In the genomic region with DNA sequence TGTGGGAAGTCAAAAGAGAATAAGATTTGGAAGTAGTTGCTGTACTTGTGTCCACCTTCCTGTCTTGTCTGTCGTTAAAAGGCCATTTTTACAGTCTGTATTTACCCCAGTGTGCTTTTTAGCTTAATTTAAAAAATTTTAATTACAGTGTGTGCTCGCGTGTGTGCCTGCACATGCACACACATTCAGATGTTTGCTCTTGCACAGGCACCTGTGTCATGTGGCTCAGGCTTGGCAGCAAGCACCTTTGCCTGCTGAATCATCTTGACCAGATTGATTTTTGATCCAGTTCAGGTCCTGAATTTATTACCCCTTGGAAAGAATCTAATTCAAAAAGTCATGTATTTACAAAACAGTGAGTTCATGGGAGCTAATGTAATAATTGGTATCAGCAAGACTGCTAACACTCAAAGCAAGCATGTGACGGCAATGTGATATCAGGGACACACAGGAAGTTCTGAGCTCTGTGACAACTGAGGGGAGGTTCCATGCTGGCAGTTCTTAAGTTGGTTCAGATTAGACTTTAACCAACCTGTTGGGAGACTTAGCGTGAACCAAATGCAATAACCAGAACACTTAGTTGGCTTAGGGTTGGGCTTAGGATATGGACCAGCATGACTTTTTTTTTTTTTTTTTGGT, we compare ENCODE assay signal across 14 mouse cellular contexts. TPM values are rescaled to one million over a fixed set of nuclear protein-coding genes. Genes with fewer than 3 reads are reported as not detected.
DNase-seq lines count a peak whose midpoint lies in the region; ATAC-seq and TF ChIP-seq lines count a peak whose summit lies in the region.
"Had no signal": no experiment of that assay in that cellular context is flagged by ENCODE, and none has a peak within 500 bp of the region (broad histone marks: within the 10 kb centered on the region; RNA-seq: fewer than 3 reads in every experiment).

No protein-coding gene starts in this region.

- H3K79me2 ChIP-seq in liver, adult 2 months (ENCODE audit: control insufficient read depth, insufficient read depth, low read length), result peaks cover 24% of the 10 kb centered on the region

- no peak for ATAC-seq in kidney, embryonic 16.5 days (ENCODE audit: low FRiP score, low TSS enrichment)
- no peak for ATAC-seq in hindbrain, embryonic 13.5 days (ENCODE audit: low FRiP score)
- ATAC-seq: forebrain, embryonic 14.5 days had no signal

- peak; percentile 64 for DNase-seq in kidney, adult 9 months
- peak; percentile 97 for DNase-seq in liver, adult 2 months (ENCODE audit: extremely low read depth, low read depth, low spot score)
- DNase-seq in splenic B cell, adult 2 months (ENCODE audit: low read depth, low spot score), result peak; percentile 50
- no peak for DNase-seq in thymus, adult 18-20 months
- DNase-seq in spleen, postnatal 14 days (ENCODE audit: low spot score in 2 of 2), result no peak
- DNase-seq: cerebellum, adult 18-20 months; heart, postnatal 4 days had no signal

- no peak overlapping the region for H3K4me3 ChIP-seq in kidney, embryonic 16.5 days (ENCODE audit: low read length)
- no peak overlapping the region for H3K4me3 ChIP-seq in bone marrow macrophage, adult 2 months (ENCODE audit: insufficient read depth, low read length)
- H3K4me3 ChIP-seq in liver, adult 2 months (ENCODE audit: insufficient read depth, low read depth, low read length), result no peak overlapping the region
- H3K4me3 ChIP-seq in hindbrain, embryonic 13.5 days, result no peak overlapping the region
- H3K4me3 ChIP-seq: embryonic facial prominence, embryonic 12.5 days; midbrain, embryonic 10.5 days; neural tube, embryonic 15.5 days had no signal

- TF ChIP-seq CTCF in bone marrow macrophage, adult 2 months (IDR thresholded peaks at IDR 0.05; ENCODE audit: low read depth, low read length), result no peak
- TF ChIP-seq CTCF in liver, adult 2 months (IDR thresholded peaks at IDR 0.05; ENCODE audit: low read depth, low read length), result no peak

- no peak for TF ChIP-seq POLR2A in bone marrow macrophage, adult 2 months (IDR thresholded peaks at IDR 0.05; ENCODE audit: borderline replicate concordance, low read depth, low read length)
- no peak for TF ChIP-seq POLR2A in liver, adult 2 months (IDR thresholded peaks at IDR 0.05; ENCODE audit: extremely low read depth, insufficient read depth, low read length)

- H3K4me1 ChIP-seq in kidney, embryonic 16.5 days (ENCODE audit: insufficient read depth, low read length), result peaks cover 17% of the 10 kb centered on the region
- peaks cover 25% of the 10 kb centered on the region for H3K4me1 ChIP-seq in bone marrow macrophage, adult 2 months (ENCODE audit: control insufficient read depth, insufficient read depth, low read length)
- peaks cover 29% of the 10 kb centered on the region for H3K4me1 ChIP-seq in liver, adult 2 months (ENCODE audit: control insufficient read depth, insufficient read depth, low read length)
- H3K4me1 ChIP-seq in hindbrain, embryonic 13.5 days (replicated peaks), result peaks cover 29% of the 10 kb centered on the region

- H3K27ac ChIP-seq in kidney, embryonic 16.5 days (ENCODE audit: low read length), result no peak overlapping the region; the same call in 1 of the 2 replicates
- H3K27ac ChIP-seq in bone marrow macrophage, adult 2 months (ENCODE audit: insufficient read depth, low read depth, low read length), result peak overlapping the region; percentile 38; the same call in 1 of the 2 replicates
- peak overlapping the region; percentile 64 for H3K27ac ChIP-seq in liver, adult 2 months (replicated peaks; ENCODE audit: insufficient read depth, low read depth, low read length)
- H3K27ac ChIP-seq in hindbrain, embryonic 13.5 days, result no peak overlapping the region
- H3K27ac ChIP-seq: embryonic facial prominence, embryonic 12.5 days; midbrain, embryonic 10.5 days; neural tube, embryonic 15.5 days had no signal

- no peaks in the 10 kb centered on the region for H3K27me3 ChIP-seq in kidney, embryonic 16.5 days (ENCODE audit: insufficient read depth, low read length)
- H3K27me3 ChIP-seq in liver, adult 2 months (ENCODE audit: control insufficient read depth, insufficient read depth, low read length), result no peaks in the 10 kb centered on the region
- no peaks in the 10 kb centered on the region for H3K27me3 ChIP-seq in splenic B cell, adult 2 months (ENCODE audit: control insufficient read depth, insufficient read depth, low read length, poor library complexity, severe bottlenecking)
- no peaks in the 10 kb centered on the region for H3K27me3 ChIP-seq in hindbrain, embryonic 13.5 days
- H3K27me3 ChIP-seq: embryonic facial prominence, embryonic 12.5 days; neural tube, embryonic 15.5 days had no signal

- H3K9me3 ChIP-seq in kidney, embryonic 16.5 days (ENCODE audit: low read length), result no peaks in the 10 kb centered on the region
- no peaks in the 10 kb centered on the region for H3K9me3 ChIP-seq in hindbrain, embryonic 13.5 days
- H3K9me3 ChIP-seq: embryonic facial prominence, embryonic 12.5 days; midbrain, embryonic 10.5 days; neural tube, embryonic 15.5 days had no signal

- no peak overlapping the region for H3K4me2 ChIP-seq in kidney, embryonic 16.5 days (replicated peaks; ENCODE audit: low read depth, low read length)
- H3K4me2 ChIP-seq in hindbrain, embryonic 13.5 days, result no peak overlapping the region
- H3K4me2 ChIP-seq: embryonic facial prominence, embryonic 12.5 days; neural tube, embryonic 15.5 days had no signal

- WGBS in kidney, embryonic 16.5 days, result 78% methylated on average over 5 of the region's 5 CpGs
- 13% methylated on average over 5 of the region's 5 CpGs for WGBS in liver, adult 2 months
- WGBS in hindbrain, embryonic 13.5 days, result 94% methylated on average over 5 of the region's 5 CpGs

- H3K36me3 ChIP-seq in kidney, embryonic 16.5 days (ENCODE audit: insufficient read depth, low read length), result peaks cover 28% of the 10 kb centered on the region
- H3K36me3 ChIP-seq in liver, adult 2 months (ENCODE audit: control insufficient read depth, insufficient read depth, low read length), result peaks cover 25% of the 10 kb centered on the region
- no peaks in the 10 kb centered on the region for H3K36me3 ChIP-seq in splenic B cell, adult 2 months (ENCODE audit: control insufficient read depth, insufficient read depth, low read length, poor library complexity, severe bottlenecking)
- H3K36me3 ChIP-seq in hindbrain, embryonic 13.5 days, result peaks cover 30% of the 10 kb centered on the region

- H3K9ac ChIP-seq in kidney, embryonic 16.5 days (replicated peaks; ENCODE audit: low read length), result no peak overlapping the region
- no peak overlapping the region for H3K9ac ChIP-seq in liver, adult 2 months (ENCODE audit: low read depth, low read length)
- no peak overlapping the region for H3K9ac ChIP-seq in hindbrain, embryonic 13.5 days
- H3K9ac ChIP-seq: embryonic facial prominence, embryonic 12.5 days; neural tube, embryonic 15.5 days had no signal

RNA-seq across cellular contexts. Expression of a gene that starts 6.5 kb away (rescaled TPM):
- polyA plus RNA-seq in kidney, embryonic 16.5 days (2015; fragmentation: Nextera tagmentation; extraction: Ambion mirVana), result 24.3 and 27.3 TPM in 2 replicates
- 110 and 114 TPM in 2 replicates for polyA plus RNA-seq in bone marrow macrophage, adult 2 months (2012; ENCODE audit: insufficient read depth, insufficient read length, missing spikeins)
- 145 and 147 TPM in 2 replicates for total RNA-seq in liver, adult 2 months (2014; rRNA removed)
- polyA plus RNA-seq in liver, adult 2 months (2012; rRNA removed), result 41.5 and 46.8 TPM in 2 replicates
- polyA plus RNA-seq in hindbrain, embryonic 13.5 days (2015; fragmentation: Nextera tagmentation; extraction: Ambion mirVana), result 22.9 and 25.4 TPM in 2 replicates

RNA-seq across cellular contexts. Expression of a gene that starts 54.1 kb away (rescaled TPM):
- polyA plus RNA-seq in kidney, embryonic 16.5 days (2015; fragmentation: Nextera tagmentation; extraction: Ambion mirVana), result not detected in 2 replicates
- not detected in 2 replicates for polyA plus RNA-seq in bone marrow macrophage, adult 2 months (2012; ENCODE audit: insufficient read depth, insufficient read length, missing spikeins)
- total RNA-seq in liver, adult 2 months (2014; rRNA removed), result not detected in 2 replicates
- not detected in 2 replicates for polyA plus RNA-seq in liver, adult 2 months (2012; rRNA removed)
- 0.12 and 0.14 TPM in 2 replicates for polyA plus RNA-seq in hindbrain, embryonic 13.5 days (2015; fragmentation: Nextera tagmentation; extraction: Ambion mirVana)
- polyA plus RNA-seq: embryonic facial prominence, embryonic 12.5 days; neural tube, embryonic 15.5 days had no signal

RNA-seq across cellular contexts. Expression of a gene that starts 57.2 kb away (rescaled TPM):
- polyA plus RNA-seq in kidney, embryonic 16.5 days (2015; fragmentation: Nextera tagmentation; extraction: Ambion mirVana), result 143 and 156 TPM in 2 replicates
- 306 and 329 TPM in 2 replicates for polyA plus RNA-seq in bone marrow macrophage, adult 2 months (2012; ENCODE audit: insufficient read depth, insufficient read length, missing spikeins)
- 165 and 177 TPM in 2 replicates for total RNA-seq in liver, adult 2 months (2014; rRNA removed)
- polyA plus RNA-seq in liver, adult 2 months (2012; rRNA removed), result 45.5 and 54.5 TPM in 2 replicates
- 73.7 and 79.9 TPM in 2 replicates for polyA plus RNA-seq in hindbrain, embryonic 13.5 days (2015; fragmentation: Nextera tagmentation; extraction: Ambion mirVana)

RNA-seq across cellular contexts. Expression of a gene that starts 57.3 kb away (rescaled TPM):
- 54.5 and 55.5 TPM in 2 replicates for polyA plus RNA-seq in kidney, embryonic 16.5 days (2015; fragmentation: Nextera tagmentation; extraction: Ambion mirVana)
- polyA plus RNA-seq in bone marrow macrophage, adult 2 months (2012; ENCODE audit: insufficient read depth, insufficient read length, missing spikeins), result 102 and 111 TPM in 2 replicates
- total RNA-seq in liver, adult 2 months (2014; rRNA removed), result 52.5 and 66.7 TPM in 2 replicates
- polyA plus RNA-seq in liver, adult 2 months (2012; rRNA removed), result 5.4 and 5.7 TPM in 2 replicates
- polyA plus RNA-seq in hindbrain, embryonic 13.5 days (2015; fragmentation: Nextera tagmentation; extraction: Ambion mirVana), result 41.9 and 44.7 TPM in 2 replicates

Comparison
In these comparisons a context has a peak if more than half of its experiments do, and no peak if none do; other contexts are left out.
1. DNase-seq: peak in kidney, adult 9 months (single experiment), liver, adult 2 months (single experiment) and splenic B cell, adult 2 months (single experiment); none in thymus, adult 18-20 months (0 of 2) and spleen, postnatal 14 days (0 of 2).
2. H3K27ac ChIP-seq: peak in bone marrow macrophage, adult 2 months (single experiment) and liver, adult 2 months (single experiment); none in kidney, embryonic 16.5 days (single experiment) and hindbrain, embryonic 13.5 days (single experiment).